Mouse (Mus musculus) cerebellum, adult (tissue): ENCODE results near the gene Pik3c2b.
"Not testable (repeated sequence)": the region's sequence is repeated elsewhere in the genome, so short reads cannot be mapped to it uniquely, and the experiment has no call there.

ENCODE experiments used
- ATAC-seq: cut with Nextera tagmentation; 2 replicates; pipeline ENCODE4 v1.9.2; 2017; ENCODE audit warnings: mild to moderate bottlenecking, moderate library complexity, mixed read lengths; ENCODE audit not compliant: insufficient number of reproducible peaks, low FRiP score, low TSS enrichment

The Pik3c2b gene

GRCm38 (mm10) chr1:133045011-133045860 lies at the start of gene Pik3c2b:
TSS of gene Pik3c2b (plus strand) at chr1:133045667.
- no peak for ATAC-seq

GRCm38 (mm10) chr1:133000347-133000746 lies 45.1 kb upstream of the Pik3c2b start:
- ATAC-seq, result no peak

- ATAC-seq, result no peak
These were observed 38.9 kb upstream of the Pik3c2b start for GRCm38 (mm10) chr1:133006571-133006970.

GRCm38 (mm10) chr1:133011955-133012841 lies 33.3 kb upstream of the Pik3c2b start:
- no peak for ATAC-seq

GRCm38 (mm10) chr1:133013331-133013730 lies 32.1 kb upstream of the Pik3c2b start:
- ATAC-seq, result no peak

- ATAC-seq, result no peak
These were observed 31.3 kb upstream of the Pik3c2b start for GRCm38 (mm10) chr1:133014196-133014595.

GRCm38 (mm10) chr1:133016775-133017428 lies 28.6 kb upstream of the Pik3c2b start:
- ATAC-seq, result no peak

- ATAC-seq, result no peak
These were observed 26.9 kb upstream of the Pik3c2b start for GRCm38 (mm10) chr1:133018580-133018979.

- ATAC-seq, result no peak
These were observed 26.2 kb upstream of the Pik3c2b start for GRCm38 (mm10) chr1:133019312-133019711.

GRCm38 (mm10) chr1:133020137-133020894 lies 25.2 kb upstream of the Pik3c2b start:
- ATAC-seq, result no peak

GRCm38 (mm10) chr1:133021391-133021790 lies 24.1 kb upstream of the Pik3c2b start:
- ATAC-seq, result no peak

GRCm38 (mm10) chr1:133021971-133022370 lies 23.5 kb upstream of the Pik3c2b start:
- not testable (repeated sequence) for ATAC-seq

GRCm38 (mm10) chr1:133023723-133024122 lies 21.7 kb upstream of the Pik3c2b start:
- ATAC-seq, result not testable (repeated sequence)

GRCm38 (mm10) chr1:133024426-133024825 lies 21.0 kb upstream of the Pik3c2b start:
- ATAC-seq, result no peak

- ATAC-seq, result peak; percentile 99
These were observed 20.2 kb upstream of the Pik3c2b start for GRCm38 (mm10) chr1:133025051-133025795.

GRCm38 (mm10) chr1:133025796-133026190 lies 19.7 kb upstream of the Pik3c2b start:
- not testable (repeated sequence) for ATAC-seq

GRCm38 (mm10) chr1:133027126-133027525 lies 18.3 kb upstream of the Pik3c2b start:
- ATAC-seq, result no peak

- no peak for ATAC-seq
These were observed 17.5 kb upstream of the Pik3c2b start for GRCm38 (mm10) chr1:133027980-133028379.

- no peak for ATAC-seq
These were observed 15.7 kb upstream of the Pik3c2b start for GRCm38 (mm10) chr1:133029744-133030143.
